Mouse (Mus musculus) testis, adult 2 months (tissue): ENCODE measurements around the gene Gm16434. TPM values are rescaled to one million over a fixed set of nuclear protein-coding genes. Genes with fewer than 3 reads are reported as not detected.
"Not testable (repeated sequence)": the region's sequence is repeated elsewhere in the genome, so short reads cannot be mapped to it uniquely, and the experiment has no call there.

Experiments
- H3K27ac ChIP-seq: fragments of 200-500 bp; 2 replicates; pipeline ENCODE4 v1.5.1; 2012; ENCODE audit warnings: low read depth, low read length; ENCODE audit not compliant: control insufficient read depth, insufficient read depth
- H3K27me3 ChIP-seq: fragments of 200-500 bp; 2 replicates; pipeline ENCODE4 v1.6.1; 2012; ENCODE audit warnings: mild to moderate bottlenecking, low read length, moderate library complexity; ENCODE audit not compliant: control insufficient read depth, insufficient read depth
- H3K36me3 ChIP-seq: fragments of 200-500 bp; 2 replicates; pipeline ENCODE4 v1.6.1; 2012; ENCODE audit warnings: mild to moderate bottlenecking, low read length; ENCODE audit not compliant: control insufficient read depth, insufficient read depth
- H3K4me1 ChIP-seq: fragments of 200-500 bp; 2 replicates; pipeline ENCODE4 v1.6.1; 2012; ENCODE audit warnings: low read length; ENCODE audit not compliant: control insufficient read depth, insufficient read depth
- H3K4me3 ChIP-seq: fragments of 200-500 bp; 2 replicates; pipeline ENCODE4 v1.5.1; 2012; ENCODE audit warnings: low read depth, mild to moderate bottlenecking, low read length, moderate library complexity, mixed read lengths; ENCODE audit not compliant: control insufficient read depth
- CTCF ChIP-seq: fragments of 200-500 bp; IDR thresholded peaks from 2 replicates; pipeline ENCODE4 v1.5.1; 2012; ENCODE audit warnings: low read depth, mild to moderate bottlenecking, inconsistent platforms, low read length, moderate library complexity; ENCODE audit not compliant: control insufficient read depth, insufficient read depth, insufficient replicate concordance
- polyA plus RNA-seq: library from polyadenylated mRNA; depleted of rRNA; stranded (reverse); fragments of >200 nt; gene quantifications from 2 replicates; pipeline ENCODE4 v1.2.3, GENCODE M21; 2012; rRNA removed

The Gm16434 gene
- 0.70 and 0.93 TPM in 2 replicates for polyA plus RNA-seq

GRCm38 (mm10) chr14:7194440-7194839, at the start of gene Gm16434:
Gm16434 (minus strand) TSS chr14:7194540.
- H3K27me3 ChIP-seq, H3K4me3 ChIP-seq, H3K36me3 ChIP-seq, H3K4me1 ChIP-seq, H3K27ac ChIP-seq: not testable (repeated sequence)

- H3K27ac ChIP-seq, H3K36me3 ChIP-seq, H3K27me3 ChIP-seq, H3K4me1 ChIP-seq, H3K4me3 ChIP-seq: not testable (repeated sequence)
- TF ChIP-seq CTCF = peak; percentile 34; the same call in 1 of the 2 replicates
Observed at GRCm38 (mm10) chr14:7243498-7243897, 49.2 kb upstream of the Gm16434 start.

- not testable (repeated sequence) for H3K27ac ChIP-seq, H3K4me1 ChIP-seq, H3K4me3 ChIP-seq, H3K27me3 ChIP-seq, H3K36me3 ChIP-seq
Observed at GRCm38 (mm10) chr14:7200070-7200469, 5.7 kb upstream of the Gm16434 start.

- not testable (repeated sequence) for H3K4me1 ChIP-seq, H3K27ac ChIP-seq, H3K27me3 ChIP-seq, H3K4me3 ChIP-seq, H3K36me3 ChIP-seq
Observed at GRCm38 (mm10) chr14:7174483-7174971, 19.8 kb downstream of the Gm16434 start, which contains the start of gene Gm3512. Gm3512 (minus strand) TSS chr14:7174533.

Other genes starting within 250 kb of the Gm16434 start
- 1.5 and 2.5 TPM in 2 replicates for gene Gm6356, start 220.7 kb downstream of the Gm16434 start, polyA plus RNA-seq
- gene Gm10406, start 167.1 kb downstream of the Gm16434 start, polyA plus RNA-seq = 7.5 and 10.5 TPM in 2 replicates
- gene Gm3685, start 149.6 kb downstream of the Gm16434 start, polyA plus RNA-seq = 11.8 and 12.9 TPM in 2 replicates
- 0.83 and 0.94 TPM in 2 replicates for gene Gm3696, start 93.9 kb downstream of the Gm16434 start, polyA plus RNA-seq
- 0.70 and 0.93 TPM in 2 replicates for gene Gm6676, start 69.1 kb downstream of the Gm16434 start, polyA plus RNA-seq
- gene Gm3512, start 20.0 kb downstream of the Gm16434 start, polyA plus RNA-seq = 0.67 and 1.3 TPM in 2 replicates
- gene Gm3727, start 70.2 kb upstream of the Gm16434 start, polyA plus RNA-seq = 1.6 TPM in 1 of 2 replicates, not detected in the other
- 1.8 and 2.4 TPM in 2 replicates for gene Gm3739, start 120.5 kb upstream of the Gm16434 start, polyA plus RNA-seq
- gene Gm5797, start 137.9 kb upstream of the Gm16434 start, polyA plus RNA-seq = 7.4 and 8.1 TPM in 2 replicates
- 0.97 and 1.6 TPM in 2 replicates for gene Gm8374, start 170.6 kb upstream of the Gm16434 start, polyA plus RNA-seq